Mouse (Mus musculus) retina, embryonic 14.5 days (tissue): ENCODE measurements around the gene Ccdc170.
"Not testable (repeated sequence)": the region's sequence is repeated elsewhere in the genome, so short reads cannot be mapped to it uniquely, and the experiment has no call there.

Experiments used
- DNase-seq: peaks from one replicate; pipeline ENCODE4 v3.0.0-alpha.2; 2015; ENCODE audit warnings: low spot score

Gene Ccdc170

GRCm38 (mm10) chr10:4482355-4482754 lies at the start of gene Ccdc170:
Gene Ccdc170 (plus strand): TSS chr10:4482502.
- DNase-seq, result peak; percentile 24

- peak; percentile 35 for DNase-seq
Measured at GRCm38 (mm10) chr10:4432996-4433755, 49.1 kb upstream of the Ccdc170 start.

DNA sequence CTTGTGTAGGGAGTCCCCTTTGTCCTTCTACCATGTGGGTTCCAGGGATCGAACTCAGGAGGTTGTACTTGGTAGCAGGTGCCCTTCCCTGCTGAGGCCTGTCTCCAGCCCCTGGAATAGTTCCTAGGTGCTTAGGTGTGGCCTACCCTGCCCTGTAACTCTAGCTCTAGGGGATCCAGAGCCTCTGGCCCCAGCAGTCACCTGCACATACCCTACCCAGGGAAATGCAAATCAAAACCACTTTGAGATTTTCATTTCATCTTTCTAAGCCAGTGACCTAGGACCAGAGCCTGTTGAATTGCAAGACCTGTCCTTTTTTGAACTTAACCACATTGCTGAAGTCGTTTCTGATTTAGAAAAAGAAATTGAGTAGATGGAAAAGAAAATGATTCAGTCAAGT lies 48.4 kb upstream of the Ccdc170 start:
- DNase-seq, result not testable (repeated sequence)

- DNase-seq, result no peak
Measured at GRCm38 (mm10) chr10:4435416-4435815, 46.9 kb upstream of the Ccdc170 start.

- no peak for DNase-seq
Measured at GRCm38 (mm10) chr10:4456409-4456808, 25.9 kb upstream of the Ccdc170 start.

DNA sequence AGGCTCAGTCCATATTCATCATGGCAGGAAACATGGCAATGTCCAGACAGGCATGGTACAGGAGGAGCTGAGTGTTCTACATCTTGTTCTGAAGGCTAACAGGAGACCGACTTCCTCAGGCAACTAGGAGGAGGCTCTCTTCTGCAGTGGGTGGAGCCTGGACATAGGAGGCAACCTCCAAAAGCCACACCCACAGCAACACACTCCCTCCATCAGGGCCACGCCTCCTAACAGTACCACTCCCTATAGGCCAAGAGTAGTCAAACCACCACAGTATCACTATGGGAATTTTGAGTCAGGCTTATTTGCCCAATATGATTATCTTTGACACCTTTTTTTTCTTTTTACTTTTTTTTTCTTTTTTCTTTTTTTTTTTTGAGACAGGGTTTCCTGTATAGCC lies 22.1 kb upstream of the Ccdc170 start:
- DNase-seq, result no peak

DNA sequence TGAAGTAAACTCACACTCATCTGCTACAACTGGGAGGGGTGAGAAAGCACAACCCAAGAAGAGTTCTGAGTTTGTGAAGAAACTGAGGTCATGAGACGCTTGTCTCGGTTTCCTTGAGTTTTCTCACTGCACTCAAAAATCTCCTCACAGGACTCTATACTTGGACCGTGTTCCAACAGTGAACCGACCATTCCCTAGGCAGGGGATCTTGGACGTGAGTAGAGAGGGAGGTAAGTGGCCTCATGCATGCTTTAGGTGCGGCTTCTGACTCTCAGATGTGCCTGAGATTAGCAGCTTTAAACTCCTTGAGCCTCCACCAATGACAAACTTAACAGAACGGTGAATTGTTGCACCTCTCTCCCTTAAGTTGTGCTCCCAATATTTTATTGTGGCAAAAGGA lies 16.5 kb upstream of the Ccdc170 start:
- no peak for DNase-seq

DNA sequence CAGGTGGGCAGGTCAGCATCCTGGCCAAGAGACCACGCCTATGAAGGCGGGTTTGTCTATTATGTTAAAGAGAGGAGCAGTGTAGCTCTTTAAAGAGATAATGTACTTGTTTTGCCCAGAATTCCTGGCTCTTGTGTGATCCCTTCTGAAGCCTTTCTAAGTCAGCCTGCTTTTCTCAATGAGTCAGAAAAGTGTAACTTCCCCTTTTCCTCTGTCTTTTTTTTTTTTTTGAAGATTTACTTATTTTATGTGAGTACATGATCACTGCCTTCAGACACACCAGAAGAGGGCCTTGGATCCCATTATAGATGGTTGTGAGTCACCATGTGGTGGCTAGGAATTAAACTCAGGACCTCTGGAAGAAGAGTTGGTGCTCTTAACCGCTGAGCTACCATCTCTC lies 12.9 kb upstream of the Ccdc170 start:
- no peak for DNase-seq

- no peak for DNase-seq
Measured at GRCm38 (mm10) chr10:4473591-4473993, 8.7 kb upstream of the Ccdc170 start.

GRCm38 (mm10) chr10:4475431-4475830 lies 6.9 kb upstream of the Ccdc170 start:
- DNase-seq, result no peak

GRCm38 (mm10) chr10:4476604-4477003 lies 5.7 kb upstream of the Ccdc170 start:
- DNase-seq, result no peak

GRCm38 (mm10) chr10:4480929-4481328 lies 1.4 kb upstream of the Ccdc170 start:
- no peak for DNase-seq

GRCm38 (mm10) chr10:4481695-4482094 lies 607 bp upstream of the Ccdc170 start:
- no peak for DNase-seq

DNA sequence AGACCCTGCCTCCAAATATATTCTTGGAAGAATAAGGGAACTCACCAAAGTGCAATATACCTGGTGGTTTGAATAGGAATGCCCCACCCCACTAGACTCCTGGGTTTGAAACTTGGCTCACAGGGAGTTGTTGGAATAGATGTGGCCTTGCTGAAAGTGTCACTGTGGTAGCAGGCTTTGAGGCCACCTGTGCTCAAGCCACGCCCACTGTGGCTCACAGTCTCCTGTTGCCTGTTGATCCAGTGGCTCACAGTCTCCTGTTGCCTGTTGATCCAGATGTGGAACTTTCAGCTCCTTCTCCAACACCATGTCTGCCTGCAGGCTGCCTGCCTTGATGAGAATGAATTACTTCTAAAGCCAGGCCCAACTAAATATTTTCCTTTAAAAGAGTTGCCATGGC lies 1.5 kb downstream of the Ccdc170 start:
- DNase-seq, result no peak

- no peak for DNase-seq
Measured at GRCm38 (mm10) chr10:4484986-4485385, 2.7 kb downstream of the Ccdc170 start.

DNA sequence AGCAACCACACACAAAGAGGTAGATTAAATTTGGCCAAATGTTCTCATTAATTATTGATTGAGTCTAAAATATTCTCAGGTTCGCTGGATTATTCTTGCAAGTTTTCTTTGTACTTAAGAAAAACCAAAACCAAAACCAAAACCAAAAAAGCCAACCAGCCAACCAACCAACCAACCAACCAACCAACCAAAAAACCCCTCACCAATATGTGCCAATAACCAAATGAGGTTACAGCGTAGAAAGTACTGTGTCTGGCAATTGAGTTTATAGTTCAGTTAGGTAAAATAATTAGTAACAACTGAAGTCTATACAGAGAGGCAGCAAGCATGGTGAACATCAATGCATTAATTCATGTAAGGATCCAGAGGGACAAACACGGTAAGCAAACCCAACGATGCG lies 7.6 kb downstream of the Ccdc170 start:
- no peak for DNase-seq

DNA sequence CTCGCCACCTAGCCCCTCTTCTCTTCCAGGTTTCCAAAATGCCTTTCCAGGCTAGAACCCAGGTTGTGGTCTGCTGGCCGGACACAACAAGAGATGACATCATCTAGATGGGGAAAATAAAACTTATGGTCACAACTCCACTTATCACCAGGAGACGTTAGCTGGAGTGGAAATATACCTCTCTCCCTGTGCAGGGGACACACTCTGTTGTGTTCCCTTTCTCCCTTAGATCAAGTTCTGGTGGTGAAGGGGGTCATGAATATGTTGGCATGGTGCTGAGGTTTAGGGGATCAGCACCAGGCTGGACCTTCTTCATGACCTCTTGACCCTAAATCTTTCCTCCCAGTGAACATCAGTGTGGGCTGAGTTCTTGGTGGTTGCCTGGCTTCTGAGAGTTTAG lies 9.0 kb downstream of the Ccdc170 start:
- DNase-seq, result no peak

- DNase-seq, result no peak
Measured at GRCm38 (mm10) chr10:4492045-4492444, 9.7 kb downstream of the Ccdc170 start.

GRCm38 (mm10) chr10:4492909-4493308 lies 10.6 kb downstream of the Ccdc170 start:
- no peak for DNase-seq

- DNase-seq, result no peak
Measured at GRCm38 (mm10) chr10:4503251-4503650, 20.9 kb downstream of the Ccdc170 start.

- no peak for DNase-seq
Measured at GRCm38 (mm10) chr10:4512725-4513124, 30.4 kb downstream of the Ccdc170 start.

GRCm38 (mm10) chr10:4517614-4518013 lies 35.3 kb downstream of the Ccdc170 start:
- DNase-seq, result no peak

DNA sequence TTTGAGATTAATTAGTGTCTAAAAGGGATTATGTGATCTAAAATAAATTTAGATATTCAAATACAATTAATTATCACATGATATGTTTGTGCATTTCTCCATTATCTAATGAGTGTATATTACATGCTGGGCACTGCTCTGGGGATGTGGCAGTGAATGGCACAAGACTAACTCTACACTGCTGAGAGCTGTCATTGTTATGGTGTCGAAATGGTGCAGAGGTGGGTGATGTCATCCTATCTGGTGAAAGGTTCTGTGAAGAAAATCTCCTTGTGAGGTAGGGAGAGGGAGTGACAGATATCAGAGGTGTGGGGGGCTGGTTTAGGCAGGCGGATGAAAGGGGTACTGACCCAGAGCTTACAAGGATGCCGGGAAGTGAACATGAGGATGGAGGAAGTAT lies 37.3 kb downstream of the Ccdc170 start:
- no peak for DNase-seq

- DNase-seq, result peak; percentile 21
Measured at GRCm38 (mm10) chr10:4520394-4521102, 38.2 kb downstream of the Ccdc170 start.
